Mouse (Mus musculus) intestine, embryonic 15.5 days (tissue): Measurements from ENCODE around the gene Gm7137. TPM values are rescaled to one million over a fixed set of nuclear protein-coding genes. Genes with fewer than 3 reads are reported as not detected.
"Not testable (repeated sequence)": the region's sequence is repeated elsewhere in the genome, so short reads cannot be mapped to it uniquely, and the experiment has no call there.

Experiments
- ATAC-seq: fragments of 200-750 bp; cut with Nextera tagmentation; 2 replicates; pipeline ENCODE4 v1.8.0; 2017; ENCODE audit warnings: moderate TSS enrichment, moderate library complexity
- H3K27ac ChIP-seq: fragments of 300-500 bp; sonication (generic); 2 replicates; pipeline ENCODE4 v1.5.1; 2015; ENCODE audit warnings: mild to moderate bottlenecking, inconsistent platforms
- H3K27me3 ChIP-seq: fragments of 300-500 bp; sonication (generic); replicated peaks from 2 replicates; pipeline ENCODE4 v1.6.1; 2015; ENCODE audit warnings: inconsistent platforms
- H3K36me3 ChIP-seq: fragments of 300-500 bp; sonication (generic); 2 replicates; pipeline ENCODE4 v1.6.1; 2015; ENCODE audit warnings: inconsistent platforms
- H3K4me1 ChIP-seq: fragments of 300-500 bp; sonication (generic); replicated peaks from 2 replicates; pipeline ENCODE4 v1.6.1; 2015; ENCODE audit warnings: inconsistent platforms
- H3K4me2 ChIP-seq: fragments of 300-500 bp; sonication (generic); replicated peaks from 2 replicates; pipeline ENCODE4 v1.6.1; 2015; ENCODE audit warnings: mild to moderate bottlenecking, inconsistent platforms
- H3K4me3 ChIP-seq: fragments of 300-500 bp; sonication (generic); replicated peaks from 2 replicates; pipeline ENCODE4 v1.5.1; 2015; ENCODE audit warnings: inconsistent platforms
- H3K9ac ChIP-seq: fragments of 300-500 bp; sonication (generic); 2 replicates; pipeline ENCODE4 v1.6.1; 2015; ENCODE audit warnings: inconsistent platforms
- H3K9me3 ChIP-seq: fragments of 300-500 bp; sonication (generic); 2 replicates; pipeline ENCODE4 v1.6.1; 2016; ENCODE audit warnings: inconsistent platforms
- WGBS: fragments of 180-500 bp; shearing (Covaris S2); methylation state at CpG from one replicate; pipeline ENCODE4 v1.1.7; 2015; 5-methylcytosine and 5-hydroxymethylcytosine counted together
- polyA plus RNA-seq: library from polyadenylated mRNA; unstranded; fragments of >200 nt; fragmentation: Nextera tagmentation; extraction: Ambion mirVana; gene quantifications from 2 replicates; pipeline ENCODE4 v1.2.1, GENCODE M21; 2015

The Gm7137 gene
- polyA plus RNA-seq, 1 experiment from 2014 or later: not detected

GRCm38 (mm10) chr10:77741924-77742688 lies 45.9 kb downstream of the Gm7137 start, which contains the start of gene Gm18596:
Gene Gm18596 (minus strand): TSS chr10:77742638.
- not testable (repeated sequence) for ATAC-seq
- WGBS: 61% methylated on average over 5 of the region's 5 CpGs

GRCm38 (mm10) chr10:77738929-77739328 lies 49.1 kb downstream of the Gm7137 start:
- no peaks in the 10 kb centered on the region for H3K27me3 ChIP-seq
- 81% methylated on average over 4 of the region's 4 CpGs for WGBS
- H3K9ac ChIP-seq: no peak overlapping the region
- no peak overlapping the region for H3K4me2 ChIP-seq
- H3K9me3 ChIP-seq: peaks cover 6% of the 10 kb centered on the region; the same call in 1 of the 2 replicates
- H3K4me3 ChIP-seq: no peak overlapping the region
- no peaks in the 10 kb centered on the region for H3K36me3 ChIP-seq
- ATAC-seq: no peak
- H3K4me1 ChIP-seq: no peaks in the 10 kb centered on the region
- no peak overlapping the region for H3K27ac ChIP-seq

More at GRCm38 (mm10) chr10:77741924-77742688, 45.9 kb downstream of the Gm7137 start, which contains the start of gene Gm18596:
- not testable (repeated sequence) for H3K27ac ChIP-seq, H3K36me3 ChIP-seq, H3K4me2 ChIP-seq, H3K27me3 ChIP-seq, H3K9me3 ChIP-seq, H3K4me1 ChIP-seq, H3K4me3 ChIP-seq, H3K9ac ChIP-seq

Other genes with a start within 250 kb of the Gm7137 start
- gene Pttg1ip, start 206.5 kb downstream of the Gm7137 start, polyA plus RNA-seq: 146 and 156 TPM in 2 replicates
- gene Sumo3, start 182.1 kb downstream of the Gm7137 start, polyA plus RNA-seq: 338 and 345 TPM in 2 replicates
- gene Gm49325, start 182.0 kb downstream of the Gm7137 start, polyA plus RNA-seq: 4.1 and 5.4 TPM in 2 replicates
- 65.0 and 70.3 TPM in 2 replicates for gene Ube2g2, start 165.9 kb downstream of the Gm7137 start, polyA plus RNA-seq
- gene Tspear, start 101.6 kb downstream of the Gm7137 start, polyA plus RNA-seq: 0.47 and 0.53 TPM in 2 replicates
- not detected in 2 replicates for gene Gm19402, start 97.4 kb downstream of the Gm7137 start, polyA plus RNA-seq
- not detected in 2 replicates for gene Gm9508, start 91.0 kb downstream of the Gm7137 start, polyA plus RNA-seq
- gene Gm10272, start 81.6 kb downstream of the Gm7137 start, polyA plus RNA-seq: not detected in 2 replicates
- not detected in 2 replicates for gene Gm10024, start 76.7 kb downstream of the Gm7137 start, polyA plus RNA-seq
- not detected in 2 replicates for gene Gm10142, start 72.4 kb downstream of the Gm7137 start, polyA plus RNA-seq
- gene Krtap12-1, start 67.6 kb downstream of the Gm7137 start, polyA plus RNA-seq: not detected in 2 replicates
- not detected in 2 replicates for gene Gm10100, start 61.7 kb downstream of the Gm7137 start, polyA plus RNA-seq
- gene Gm18596, start 45.6 kb downstream of the Gm7137 start, polyA plus RNA-seq: not detected in 2 replicates
- not detected in 2 replicates for gene Gm9736, start 36.8 kb downstream of the Gm7137 start, polyA plus RNA-seq
- not detected in 2 replicates for gene Gm3233, start 28.5 kb downstream of the Gm7137 start, polyA plus RNA-seq
- not detected in 2 replicates for gene Gm3238, start 16.9 kb downstream of the Gm7137 start, polyA plus RNA-seq
- gene Gm7138, start 11.3 kb downstream of the Gm7137 start, polyA plus RNA-seq: not detected in 2 replicates
- not detected in 2 replicates for gene Gm3250, start 5.7 kb downstream of the Gm7137 start, polyA plus RNA-seq
- gene Gm9639, start 6.9 kb upstream of the Gm7137 start, polyA plus RNA-seq: not detected in 2 replicates
- not detected in 2 replicates for gene Gm19668, start 10.9 kb upstream of the Gm7137 start, polyA plus RNA-seq
- gene Gm9507, start 23.6 kb upstream of the Gm7137 start, polyA plus RNA-seq: not detected in 2 replicates
- not detected in 2 replicates for gene Gm2696, start 26.5 kb upstream of the Gm7137 start, polyA plus RNA-seq
- gene Krtap10-4, start 38.9 kb upstream of the Gm7137 start, polyA plus RNA-seq: not detected in 2 replicates
- not detected in 2 replicates for gene Krtap10-10, start 47.7 kb upstream of the Gm7137 start, polyA plus RNA-seq
- gene Gm36176, start 58.6 kb upstream of the Gm7137 start, polyA plus RNA-seq: not detected in 2 replicates
- gene Gm10318, start 64.7 kb upstream of the Gm7137 start, polyA plus RNA-seq: not detected in 2 replicates
- not detected in 2 replicates for gene Gm3285, start 73.8 kb upstream of the Gm7137 start, polyA plus RNA-seq
- 3.9 TPM in 2 replicates for gene Lrrc3, start 114.3 kb upstream of the Gm7137 start, polyA plus RNA-seq
- 1.1 and 1.2 TPM in 2 replicates for gene Trpm2, start 182.4 kb upstream of the Gm7137 start, polyA plus RNA-seq
- 17.3 and 17.5 TPM in 2 replicates for gene 1810043G02Rik, start 190.3 kb upstream of the Gm7137 start, polyA plus RNA-seq
- gene Pfkl, start 221.9 kb upstream of the Gm7137 start, polyA plus RNA-seq: 252 and 254 TPM in 2 replicates